In genomic region chr16:41745037-41745436, GRCm38 (mm10) we compare ENCODE assay signal across 9 mouse cellular contexts.
A peak's percentile ranks its signal among the peaks of the same experiment; 100 is the strongest.
DNase-seq lines count a peak whose midpoint lies in the region; ATAC-seq and TF ChIP-seq lines count a peak whose summit lies in the region.
"Had no signal": no experiment of that assay in that cellular context is flagged by ENCODE, and none has a peak within 500 bp of the region (broad histone marks: within the 10 kb centered on the region; RNA-seq: fewer than 3 reads in every experiment).

No protein-coding gene starts in this region.

- no peak overlapping the region for H3K4me2 ChIP-seq in hindbrain, embryonic 14.5 days (replicated peaks)
- H3K4me2 ChIP-seq in hindbrain, embryonic 12.5 days (replicated peaks) = no peak overlapping the region
- no peak overlapping the region for H3K4me2 ChIP-seq in heart, embryonic 15.5 days
- no peak overlapping the region for H3K4me2 ChIP-seq in liver, postnatal 0 days (ENCODE audit: low read depth, low read length)

- no peaks in the 10 kb centered on the region for H3K4me1 ChIP-seq in hindbrain, embryonic 14.5 days (replicated peaks; ENCODE audit: control insufficient read depth, insufficient read depth, low read length)
- 0 out of 2 replicates have a peak, but pooled peaks cover 3% of the 10 kb centered on the region for H3K4me1 ChIP-seq in hindbrain, embryonic 12.5 days
- 0 out of 2 replicates have a peak, but pooled peaks cover 3% of the 10 kb centered on the region for H3K4me1 ChIP-seq in heart, embryonic 15.5 days (replicated peaks)
- no peaks in the 10 kb centered on the region for H3K4me1 ChIP-seq in liver, postnatal 0 days (ENCODE audit: insufficient read depth)

- H3K4me3 ChIP-seq in hindbrain, embryonic 14.5 days (replicated peaks; ENCODE audit: low read length) = no peak overlapping the region
- no peak overlapping the region for H3K4me3 ChIP-seq in hindbrain, embryonic 12.5 days
- H3K4me3 ChIP-seq in heart, embryonic 15.5 days = no peak overlapping the region
- no peak overlapping the region for H3K4me3 ChIP-seq in layer of hippocampus, adult 2 months
- no peak overlapping the region for H3K4me3 ChIP-seq in liver, postnatal 0 days (ENCODE audit: low read depth, low read length)

- no peaks in the 10 kb centered on the region for H3K36me3 ChIP-seq in hindbrain, embryonic 14.5 days (replicated peaks; ENCODE audit: control insufficient read depth, insufficient read depth)
- H3K36me3 ChIP-seq in hindbrain, embryonic 12.5 days = no peaks in the 10 kb centered on the region
- no peaks in the 10 kb centered on the region for H3K36me3 ChIP-seq in heart, embryonic 15.5 days
- no peaks in the 10 kb centered on the region for H3K36me3 ChIP-seq in liver, postnatal 0 days (replicated peaks; ENCODE audit: insufficient read depth, low read length)

- DNase-seq in hindbrain, embryonic 14.5 days (ENCODE audit: low spot score) = no peak
- DNase-seq in cerebellum, adult 9-10 months = peak; percentile 99
- DNase-seq in layer of hippocampus, adult 2 months (ENCODE audit: low spot score in 2 of 2) = peak; percentile 46 to 48
- DNase-seq in ovary, postnatal 14 days (ENCODE audit: low spot score) = peak; percentile 43
- no peak for DNase-seq in liver, postnatal 0 days

- 65% methylated on average over 4 of the region's 4 CpGs for WGBS in hindbrain, embryonic 14.5 days
- 76% methylated on average over 4 of the region's 4 CpGs for WGBS in hindbrain, embryonic 12.5 days
- 23% methylated on average over 4 of the region's 4 CpGs for WGBS in heart, embryonic 15.5 days
- 65% methylated on average over 4 of the region's 4 CpGs for WGBS in liver, postnatal 0 days (ENCODE audit: insufficient replicate concordance)

- no peaks in the 10 kb centered on the region for H3K9me3 ChIP-seq in hindbrain, embryonic 14.5 days (ENCODE audit: control insufficient read depth, low read length)
- no peaks in the 10 kb centered on the region for H3K9me3 ChIP-seq in hindbrain, embryonic 12.5 days (replicated peaks)
- no peaks in the 10 kb centered on the region for H3K9me3 ChIP-seq in heart, embryonic 15.5 days (replicated peaks)
- H3K9me3 ChIP-seq in liver, postnatal 0 days (ENCODE audit: low read length) = no peaks in the 10 kb centered on the region

- H3K27me3 ChIP-seq in hindbrain, embryonic 14.5 days (ENCODE audit: control insufficient read depth, insufficient read depth, low read length) = no peaks in the 10 kb centered on the region
- no peaks in the 10 kb centered on the region for H3K27me3 ChIP-seq in hindbrain, embryonic 12.5 days
- no peaks in the 10 kb centered on the region for H3K27me3 ChIP-seq in heart, embryonic 15.5 days
- H3K27me3 ChIP-seq in liver, postnatal 0 days (ENCODE audit: insufficient read depth, low read length) = no peaks in the 10 kb centered on the region
- H3K27me3 ChIP-seq: CH12.LX had no signal

- no peak for TF ChIP-seq EP300 in liver, postnatal 0 days (IDR thresholded peaks at IDR 0.05; ENCODE audit: low read depth)

- no peak overlapping the region for H3K9ac ChIP-seq in hindbrain, embryonic 14.5 days
- no peak overlapping the region for H3K9ac ChIP-seq in hindbrain, embryonic 12.5 days
- H3K9ac ChIP-seq in heart, embryonic 15.5 days = no peak overlapping the region
- H3K9ac ChIP-seq in liver, postnatal 0 days (replicated peaks) = no peak overlapping the region

- no peak for TF ChIP-seq CTCF in layer of hippocampus, adult 2 months (conservative IDR thresholded peaks at IDR 0.05)
- no peak for TF ChIP-seq CTCF in liver, postnatal 0 days (IDR thresholded peaks at IDR 0.05; ENCODE audit: low read depth)

- ATAC-seq in hindbrain, embryonic 14.5 days (ENCODE audit: low FRiP score) = peak; percentile 51; the same call in 1 of the 2 replicates
- ATAC-seq in hindbrain, embryonic 12.5 days (ENCODE audit: low FRiP score) = no peak
- peak; percentile 92 for ATAC-seq in heart, embryonic 15.5 days (replicated peaks; ENCODE audit: insufficient number of reproducible peaks, insufficient read depth, low FRiP score, low read depth)
- no peak for ATAC-seq in liver, postnatal 0 days
- no peak for ATAC-seq in CD4-positive, CD25-positive, alpha-beta regulatory T cell, adult 4 months

- H3K27ac ChIP-seq in hindbrain, embryonic 14.5 days = no peak overlapping the region
- H3K27ac ChIP-seq in hindbrain, embryonic 12.5 days = no peak overlapping the region
- H3K27ac ChIP-seq in heart, embryonic 15.5 days = peak overlapping the region; percentile 62
- peak overlapping the region; percentile 75 for H3K27ac ChIP-seq in layer of hippocampus, adult 2 months
- H3K27ac ChIP-seq in liver, postnatal 0 days (ENCODE audit: low read depth) = no peak overlapping the region

Comparison
In these comparisons a context has a peak if more than half of its experiments do, and no peak if none do; other contexts are left out.
1. ATAC-seq: peak in hindbrain, embryonic 14.5 days (single experiment) and heart, embryonic 15.5 days (single experiment); none in hindbrain, embryonic 12.5 days (single experiment), liver, postnatal 0 days (single experiment) and CD4-positive, CD25-positive, alpha-beta regulatory T cell, adult 4 months (single experiment).
2. DNase-seq: peak in cerebellum, adult 9-10 months (single experiment), layer of hippocampus, adult 2 months (2 of 2) and ovary, postnatal 14 days (single experiment); none in hindbrain, embryonic 14.5 days (single experiment) and liver, postnatal 0 days (single experiment).
3. H3K27ac ChIP-seq: peak in heart, embryonic 15.5 days (single experiment) and layer of hippocampus, adult 2 months (single experiment); none in hindbrain, embryonic 14.5 days (single experiment), hindbrain, embryonic 12.5 days (single experiment) and liver, postnatal 0 days (single experiment).